Mouse (Mus musculus) myocyte (in vitro differentiated cells): ENCODE data around the gene Pdcd7. TPM values are rescaled to one million over a fixed set of nuclear protein-coding genes. Genes with fewer than 3 reads are reported as not detected.

ENCODE experiments used
- H3K27me3 ChIP-seq: one replicate; pipeline ENCODE4 v1.6.1; 2011; ENCODE audit not compliant: control insufficient read depth, insufficient read depth, insufficient read length
- H3K36me3 ChIP-seq: one replicate; pipeline ENCODE4 v1.6.1; 2011; ENCODE audit not compliant: control insufficient read depth, insufficient read depth
- H3K4me2 ChIP-seq: one replicate; pipeline ENCODE4 v1.6.1; 2011; ENCODE audit warnings: low read depth, control low read depth
- H3K4me3 ChIP-seq: one replicate; pipeline ENCODE4 v1.5.1; 2011; ENCODE audit warnings: mild to moderate bottlenecking, control low read depth, moderate library complexity
- H3K79me2 ChIP-seq: one replicate; pipeline ENCODE4 v1.6.1; 2011; ENCODE audit not compliant: control insufficient read depth, insufficient read depth
- H3ac ChIP-seq: one replicate; pipeline ENCODE4 v1.6.1; 2011; ENCODE audit not compliant: control insufficient read depth, insufficient read length
- CEBPB ChIP-seq: IDR thresholded peaks from 2 replicates; pipeline ENCODE4 v1.6.1; 2011; ENCODE audit warnings: mild to moderate bottlenecking, moderate library complexity; ENCODE audit not compliant: poor library complexity, insufficient read depth, severe bottlenecking
- E2F4 ChIP-seq: IDR thresholded peaks from one replicate; pipeline ENCODE4 v1.6.1; 2011; ENCODE audit warnings: mild to moderate bottlenecking, control low read depth, moderate library complexity; ENCODE audit not compliant: insufficient read depth
- MAX ChIP-seq: IDR thresholded peaks from one replicate; pipeline ENCODE4 v1.6.1; 2011; ENCODE audit warnings: low read depth, mild to moderate bottlenecking, control low read depth
- MYOD1 ChIP-seq, 3 experiments: IDR thresholded peaks; one replicate each; pipeline ENCODE4 v1.6.1; 2011; ENCODE audit warnings: control low read depth in 2 of 3, low read depth in 2 of 3, mild to moderate bottlenecking in 2 of 3, moderate library complexity in 1 of 3; ENCODE audit not compliant: insufficient read length in 2 of 3, control insufficient read depth in 1 of 3
- MYOG ChIP-seq, 3 experiments: IDR thresholded peaks; one replicate each; pipeline ENCODE4 v1.6.1; 2011; ENCODE audit warnings: control low read depth in 2 of 3, low read depth in 2 of 3, mild to moderate bottlenecking in 2 of 3; ENCODE audit not compliant: insufficient read length in 2 of 3, control insufficient read depth in 1 of 3, insufficient read depth in 1 of 3
- POLR2A ChIP-seq: IDR thresholded peaks from one replicate; pipeline ENCODE4 v1.6.1; 2011; ENCODE audit warnings: low read depth, mild to moderate bottlenecking, control low read depth, moderate library complexity; ENCODE audit not compliant: insufficient read length
- POLR2AphosphoS2 ChIP-seq: IDR thresholded peaks from one replicate; pipeline ENCODE4 v1.6.1; 2011; ENCODE audit warnings: low read depth, control low read depth; ENCODE audit not compliant: insufficient read length
- REST ChIP-seq: IDR thresholded peaks from one replicate; pipeline ENCODE4 v1.6.1; 2011; ENCODE audit warnings: mild to moderate bottlenecking, control low read depth, moderate library complexity; ENCODE audit not compliant: insufficient read depth, insufficient read length
- SRF ChIP-seq: IDR thresholded peaks from one replicate; pipeline ENCODE4 v1.6.1; 2011; ENCODE audit warnings: low read depth; ENCODE audit not compliant: control insufficient read depth, insufficient read length
- TCF12 ChIP-seq: IDR thresholded peaks from one replicate; pipeline ENCODE4 v1.6.1; 2011; ENCODE audit warnings: mild to moderate bottlenecking, control low read depth; ENCODE audit not compliant: poor library complexity, insufficient read depth, severe bottlenecking
- TCF3 ChIP-seq: IDR thresholded peaks from one replicate; pipeline ENCODE4 v1.6.1; 2011; ENCODE audit warnings: low read depth, control low read depth; ENCODE audit not compliant: insufficient read length
- USF1 ChIP-seq: IDR thresholded peaks from one replicate; pipeline ENCODE4 v1.6.1; 2011; ENCODE audit warnings: low read depth, mild to moderate bottlenecking, control low read depth, moderate library complexity
- polyA plus RNA-seq: library from polyadenylated mRNA; unstranded; fragments of >200 nt; fragmentation: generic; extraction: Trizol; gene quantifications from one replicate; pipeline ENCODE4 v1.2.1, GENCODE M21; 2012; ENCODE audit warnings: missing spikeins

The Pdcd7 gene
- polyA plus RNA-seq, 1 experiment = 8.2 TPM

DNA sequence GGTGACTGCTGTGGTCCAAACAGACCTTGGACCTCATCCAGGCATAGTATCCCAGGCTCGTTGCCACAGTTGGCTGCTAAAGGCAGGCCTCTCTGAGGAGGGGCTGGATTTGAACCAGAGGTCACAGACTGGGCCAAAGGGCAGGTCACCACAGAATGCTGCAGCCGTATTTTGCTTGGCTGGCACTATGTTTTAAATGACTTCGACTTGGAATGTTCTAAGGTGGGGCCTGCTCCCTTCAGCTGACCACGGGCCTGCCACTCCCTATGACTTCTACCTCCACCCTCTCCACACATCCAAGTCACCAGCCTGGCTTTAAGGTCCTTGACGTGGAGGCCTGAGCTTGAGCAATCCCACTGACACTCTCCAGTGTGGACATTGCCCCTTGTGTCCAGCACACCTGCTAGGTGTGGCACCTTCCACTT lies 63.0 kb downstream of the Pdcd7 start:
- Histone ChIP-seq H3K4me2 (no peak overlapping the region), H3K79me2 (no peaks in the 10 kb centered on the region), H3K27me3 (peaks cover 9% of the 10 kb centered on the region), H3K4me3 (no peak overlapping the region), H3K36me3 (no peaks in the 10 kb centered on the region), H3ac (no peak overlapping the region)
- TF ChIP-seq MYOG (IDR thresholded peaks at IDR 0.05; ENCODE audit: control insufficient read depth in 1 of 3, insufficient read depth in 1 of 3, insufficient read length in 2 of 3, low read depth in 2 of 3) (peak in 1 of 3 experiments; percentile 30), POLR2AphosphoS2 (no peak), SRF (no peak), POLR2A (no peak), REST (no peak), E2F4 (no peak), TCF12 (no peak), MYOD1 (IDR thresholded peaks at IDR 0.05; ENCODE audit: control insufficient read depth in 1 of 3, insufficient read length in 2 of 3, low read depth in 2 of 3) (no peak), USF1 (no peak), CEBPB (peak; percentile 14; the same call in 1 of the 2 replicates), TCF3 (no peak), MAX (no peak)

Other genes with a start within 250 kb of the Pdcd7 start
- gene Igdcc4, start 244.6 kb upstream of the Pdcd7 start, polyA plus RNA-seq = 9.4 TPM
- not detected for gene Igdcc3, start 204.9 kb upstream of the Pdcd7 start, polyA plus RNA-seq
- 2.2 TPM for gene Parp16, start 150.8 kb upstream of the Pdcd7 start, polyA plus RNA-seq
- 0.29 TPM for gene Cilp, start 80.9 kb upstream of the Pdcd7 start, polyA plus RNA-seq
- gene Clpx, start 51.8 kb upstream of the Pdcd7 start, polyA plus RNA-seq = 13.0 TPM
- 0.16 TPM for gene Ubap1l, start 14.9 kb downstream of the Pdcd7 start, polyA plus RNA-seq
- 0.31 TPM for gene Kbtbd13, start 45.5 kb downstream of the Pdcd7 start, polyA plus RNA-seq
- 0.11 TPM for gene Rasl12, start 52.4 kb downstream of the Pdcd7 start, polyA plus RNA-seq
- not detected for gene Slc51b, start 76.9 kb downstream of the Pdcd7 start, polyA plus RNA-seq
- gene Mtfmt, start 89.7 kb downstream of the Pdcd7 start, polyA plus RNA-seq = 6.3 TPM
- gene Spg21, start 114.8 kb downstream of the Pdcd7 start, polyA plus RNA-seq = 101 TPM
- 0.02 TPM for gene Ankdd1a, start 174.1 kb downstream of the Pdcd7 start, polyA plus RNA-seq
- 14.6 TPM for gene Plekho2, start 233.9 kb downstream of the Pdcd7 start, polyA plus RNA-seq
- 6.9 TPM for gene Pif1, start 241.1 kb downstream of the Pdcd7 start, polyA plus RNA-seq